Mouse (Mus musculus) limb, embryonic 14.5 days (tissue): ENCODE data around the gene Slc25a11. TPM values are rescaled to one million over a fixed set of nuclear protein-coding genes. Genes with fewer than 3 reads are reported as not detected.

Source experiments
- ATAC-seq: fragments of 200-750 bp; cut with Nextera tagmentation; 2 replicates; pipeline ENCODE4 v1.8.0; 2017; ENCODE audit warnings: low read depth, moderate number of reproducible peaks, moderate TSS enrichment; ENCODE audit not compliant: low FRiP score
- DNase-seq: peaks from one replicate; pipeline ENCODE4 v3.0.0-alpha.2; 2015; ENCODE audit warnings: low spot score
- H3K27ac ChIP-seq: fragments of 300-500 bp; sonication (generic); replicated peaks from 2 replicates; pipeline ENCODE4 v1.5.1; 2014; ENCODE audit warnings: low read depth, mild to moderate bottlenecking, low read length, moderate library complexity, mixed read lengths
- H3K27me3 ChIP-seq: fragments of 300-500 bp; sonication (generic); 2 replicates; pipeline ENCODE4 v1.6.1; 2014; ENCODE audit warnings: low read length, mixed read lengths; ENCODE audit not compliant: control insufficient read depth, insufficient read depth
- H3K36me3 ChIP-seq: fragments of 300-500 bp; sonication (generic); 2 replicates; pipeline ENCODE4 v1.6.1; 2014; ENCODE audit warnings: mild to moderate bottlenecking, low read length, moderate library complexity, mixed read lengths; ENCODE audit not compliant: control insufficient read depth, insufficient read depth
- H3K4me1 ChIP-seq: fragments of 300-500 bp; sonication (generic); 2 replicates; pipeline ENCODE4 v1.6.1; 2014; ENCODE audit warnings: antibody characterized with exemption, low read length, mixed read lengths; ENCODE audit not compliant: control insufficient read depth, insufficient read depth
- H3K4me2 ChIP-seq: fragments of 300-500 bp; sonication (generic); replicated peaks from 2 replicates; pipeline ENCODE4 v1.6.1; 2014; ENCODE audit warnings: low read depth, mild to moderate bottlenecking, low read length, moderate library complexity; ENCODE audit not compliant: severe bottlenecking
- H3K4me3 ChIP-seq: fragments of 300-500 bp; sonication (generic); replicated peaks from 2 replicates; pipeline ENCODE4 v1.5.1; 2014; ENCODE audit warnings: low read length
- H3K9ac ChIP-seq: fragments of 300-500 bp; sonication (generic); 2 replicates; pipeline ENCODE4 v1.6.1; 2014; ENCODE audit warnings: mild to moderate bottlenecking, low read depth, low read length, moderate library complexity; ENCODE audit not compliant: severe bottlenecking
- H3K9me3 ChIP-seq: fragments of 300-500 bp; sonication (generic); 2 replicates; pipeline ENCODE4 v1.6.1; 2016; ENCODE audit warnings: low read length; ENCODE audit not compliant: control insufficient read depth
- POLR2A ChIP-seq: fragments of 200-500 bp; IDR thresholded peaks from 2 replicates; pipeline ENCODE4 v1.8.0; 2012; ENCODE audit warnings: inconsistent platforms, mild to moderate bottlenecking, moderate library complexity, borderline replicate concordance; ENCODE audit not compliant: insufficient read depth, insufficient read length; ENCODE audit errors: extremely low read depth
- WGBS: fragments of 180-500 bp; shearing (Covaris S2); extraction: QIAGEN DNeasy Blood & Tissue Kit; methylation state at CpG from one replicate; pipeline ENCODE4 v1.1.7; 2014; 5-methylcytosine and 5-hydroxymethylcytosine counted together
- polyA plus RNA-seq, 2 experiments: library from polyadenylated mRNA; depleted of rRNA in 1 of 2; stranded (reverse) in 1 of 2; unstranded in 1 of 2; fragments of >200 nt; fragmentation: Nextera tagmentation in 1 of 2; extraction: Ambion mirVana in 1 of 2; gene quantifications; 2 replicates each; pipeline versions ENCODE4 v1.2.1 to v1.2.3; 2012 to 2014

Gene Slc25a11
- polyA plus RNA-seq, 2 experiments: 134 to 163 TPM

GRCm38 (mm10) chr11:70628431-70628830 lies 18.8 kb downstream of the Slc25a11 start:
- Histone ChIP-seq H3K27me3 (no peaks in the 10 kb centered on the region), H3K9me3 (no peaks in the 10 kb centered on the region), H3K9ac (no peak overlapping the region), H3K4me1 (no peaks in the 10 kb centered on the region), H3K4me2 (no peak overlapping the region), H3K4me3 (no peak overlapping the region), H3K27ac (no peak overlapping the region), H3K36me3 (no peaks in the 10 kb centered on the region)
- ATAC-seq: no peak
- no peak for TF ChIP-seq POLR2A
- WGBS: 73% methylated on average over 2 of the region's 2 CpGs
- no peak for DNase-seq

- DNase-seq (no peak), ATAC-seq (no peak)
- Histone ChIP-seq H3K27ac (no peak overlapping the region), H3K36me3 (no peaks in the 10 kb centered on the region), H3K4me2 (no peak overlapping the region), H3K9ac (no peak overlapping the region), H3K4me1 (no peaks in the 10 kb centered on the region), H3K9me3 (no peaks in the 10 kb centered on the region), H3K4me3 (no peak overlapping the region), H3K27me3 (no peaks in the 10 kb centered on the region)
- WGBS: 77% methylated on average over 4 of the region's 4 CpGs
- TF ChIP-seq POLR2A: no peak
Observed at GRCm38 (mm10) chr11:70626877-70627276, 20.4 kb downstream of the Slc25a11 start.

GRCm38 (mm10) chr11:70625473-70625872 lies 21.8 kb downstream of the Slc25a11 start:
- no peak overlapping the region for H3K27ac ChIP-seq
- H3K4me3 ChIP-seq: no peak overlapping the region
- H3K9ac ChIP-seq: no peak overlapping the region
- WGBS: 50% methylated on average over 4 of the region's 4 CpGs
- no peaks in the 10 kb centered on the region for H3K27me3 ChIP-seq
- H3K4me2 ChIP-seq: no peak overlapping the region
- no peaks in the 10 kb centered on the region for H3K9me3 ChIP-seq
- TF ChIP-seq POLR2A: no peak
- no peaks in the 10 kb centered on the region for H3K36me3 ChIP-seq
- no peaks in the 10 kb centered on the region for H3K4me1 ChIP-seq
- ATAC-seq (no peak), DNase-seq (no peak)

- ATAC-seq (no peak), DNase-seq (no peak)
- 80% methylated on average over 10 of the region's 10 CpGs for WGBS
Observed at GRCm38 (mm10) chr11:70623053-70623742, 24.1 kb downstream of the Slc25a11 start.

GRCm38 (mm10) chr11:70621972-70622814 lies 25.1 kb downstream of the Slc25a11 start:
- Histone ChIP-seq H3K36me3 (no peaks in the 10 kb centered on the region), H3K27me3 (no peaks in the 10 kb centered on the region), H3K4me1 (no peaks in the 10 kb centered on the region), H3K9ac (no peak overlapping the region; the same call in 1 of the 2 replicates), H3K9me3 (no peaks in the 10 kb centered on the region), H3K4me2 (no peak overlapping the region), H3K4me3 (no peak overlapping the region), H3K27ac (no peak overlapping the region)
- no peak for ATAC-seq
- TF ChIP-seq POLR2A: no peak
- DNase-seq: no peak
- 39% methylated on average over 7 of the region's 7 CpGs for WGBS

More at GRCm38 (mm10) chr11:70623053-70623742, 24.1 kb downstream of the Slc25a11 start:
- H3K9ac ChIP-seq: no peak overlapping the region
- no peak for TF ChIP-seq POLR2A
- no peak overlapping the region for H3K27ac ChIP-seq
- H3K4me3 ChIP-seq: no peak overlapping the region
- no peaks in the 10 kb centered on the region for H3K36me3 ChIP-seq
- H3K4me2 ChIP-seq: no peak overlapping the region
- H3K9me3 ChIP-seq: no peaks in the 10 kb centered on the region
- H3K27me3 ChIP-seq: no peaks in the 10 kb centered on the region
- no peaks in the 10 kb centered on the region for H3K4me1 ChIP-seq
